Mouse (Mus musculus): ENCODE results near the gene Dst.

DNA sequence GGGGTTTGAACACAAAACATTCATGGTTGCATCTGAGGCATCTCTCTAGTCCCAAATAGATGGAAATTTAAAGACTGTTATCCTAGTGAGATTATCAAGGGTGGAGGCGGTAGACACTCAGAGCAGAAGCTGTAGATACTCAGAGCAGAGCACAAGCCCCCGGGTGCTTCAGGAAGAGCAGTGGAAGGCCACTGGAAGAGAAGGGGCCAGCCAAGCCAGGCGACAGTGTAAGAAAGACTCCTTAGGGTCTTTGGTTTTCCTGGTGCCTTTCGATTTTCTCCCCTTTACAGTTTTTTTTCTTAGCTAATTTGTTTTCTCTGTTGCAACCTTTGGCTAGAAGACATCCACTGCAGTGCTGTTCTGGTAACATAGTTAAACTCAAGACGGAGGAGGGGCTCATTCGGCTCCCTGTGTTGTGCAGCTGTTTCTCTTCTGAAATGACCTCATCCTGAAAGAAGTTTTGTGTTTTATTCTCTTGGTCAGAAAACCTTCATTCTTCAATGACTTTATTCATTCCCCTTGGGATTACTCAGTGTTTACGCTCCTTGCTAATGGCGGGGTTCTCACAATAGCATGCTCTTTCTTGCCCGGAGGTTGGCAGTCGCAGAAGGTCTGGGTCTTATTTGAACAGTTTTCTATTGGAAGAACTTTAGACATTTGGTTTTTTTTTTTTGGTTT is 242.5 kb downstream of the Dst start:
- TF ChIP-seq CTCF (conservative IDR thresholded peaks at IDR 0.05 in 1 of 2, IDR thresholded peaks at IDR 0.05 in 1 of 2; ENCODE audit: low read depth in 2 of 2, low read length in 2 of 2) (no peak), MXI1 (IDR thresholded peaks at IDR 0.05; ENCODE audit: low read depth, low read length) (no peak), TBP (conservative IDR thresholded peaks at IDR 0.05; ENCODE audit: low read depth, low read length) (no peak), MAX (IDR thresholded peaks at IDR 0.05; ENCODE audit: low read length) (no peak)
